Mouse (Mus musculus) neural tube, embryonic 10.5 days (tissue): ENCODE data around the gene Nupr1l.
"Not testable (repeated sequence)": the region's sequence is repeated elsewhere in the genome, so short reads cannot be mapped to it uniquely, and the experiment has no call there.

Source experiments
- DNase-seq: peaks from one replicate; pipeline ENCODE4 v3.0.0-alpha.2; 2017; ENCODE audit warnings: low spot score; ENCODE audit errors: extremely low spot score

Gene Nupr1l

DNA sequence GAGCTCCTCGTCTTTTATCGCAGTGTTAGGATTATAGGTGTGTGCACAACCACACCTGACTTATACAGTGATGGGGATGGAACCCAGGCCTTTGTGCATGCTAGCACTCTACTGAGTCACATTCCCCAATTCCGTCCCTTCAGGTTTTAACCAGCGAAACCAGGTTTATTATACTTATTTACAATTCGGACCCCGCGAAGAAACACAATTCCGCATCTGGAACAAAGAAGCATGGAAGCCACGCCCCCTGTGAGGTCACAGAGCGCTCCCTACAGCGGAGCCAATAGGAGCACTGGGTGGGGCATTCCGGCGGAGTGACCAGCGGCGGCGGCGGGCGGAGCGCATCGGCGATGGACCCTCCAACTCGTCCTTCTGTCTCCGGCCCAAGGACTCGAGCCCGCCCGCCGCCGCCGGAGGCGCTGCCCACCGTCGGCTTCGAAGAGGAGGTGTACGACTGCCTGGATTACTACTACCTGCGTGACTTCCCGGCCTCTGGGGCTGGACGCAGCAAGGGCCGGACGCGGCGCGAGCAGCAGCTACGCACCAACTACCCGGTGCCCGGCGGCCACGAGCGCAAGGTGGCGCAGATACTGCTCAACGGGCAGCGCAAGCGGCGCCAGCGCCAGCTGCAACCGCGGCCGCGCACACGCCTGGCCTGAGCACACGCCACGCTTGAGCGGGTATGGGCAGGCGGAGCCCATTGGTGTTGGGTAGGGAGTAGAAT lies at the start of gene Nupr1l:
Nupr1l (plus strand) TSS at position 299 of the 724 bp plus-strand sequence.
- DNase-seq = peak; percentile 97

DNA sequence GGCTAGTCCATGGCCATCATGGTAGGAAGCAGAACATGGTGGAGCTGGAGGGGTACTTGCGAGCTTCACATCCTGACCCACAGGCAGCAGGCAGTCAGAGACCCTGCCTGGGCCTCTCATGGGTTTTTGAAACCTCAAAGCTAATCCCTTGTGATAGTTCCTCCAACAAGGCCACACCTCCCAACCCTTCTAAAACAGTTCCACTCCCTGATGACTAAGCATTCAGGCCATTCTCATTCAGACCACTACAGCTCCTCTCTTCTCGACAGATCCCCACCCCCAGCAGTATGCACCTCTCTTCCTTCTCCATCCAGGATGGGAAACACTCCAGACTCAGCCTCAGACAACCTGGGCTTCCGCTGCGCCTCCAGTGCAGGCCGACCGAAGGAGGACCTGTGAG lies 46.0 kb upstream of the Nupr1l start:
- no peak for DNase-seq

GRCm38 (mm10) chr5:129864467-129864866 lies 43.9 kb upstream of the Nupr1l start:
- DNase-seq = peak; percentile 44

DNA sequence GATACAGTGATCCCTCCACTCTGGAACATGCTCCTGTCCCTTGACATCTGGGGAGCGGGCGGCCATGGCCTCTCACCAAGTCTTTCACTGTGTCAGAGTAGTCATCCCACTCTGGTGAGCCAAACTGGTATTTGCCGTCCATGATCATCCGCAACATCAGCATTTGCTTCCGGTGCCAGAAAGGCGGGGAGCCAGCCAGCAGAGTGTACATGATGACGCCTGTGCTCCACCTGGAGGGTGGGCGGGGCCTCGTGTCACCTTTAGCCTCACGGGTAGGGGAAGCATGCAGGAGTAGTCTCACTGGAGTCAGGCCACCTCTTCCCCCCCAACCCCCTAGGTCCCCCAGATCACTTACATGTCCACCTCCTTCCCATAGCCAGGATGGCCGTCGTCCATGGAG lies 42.5 kb upstream of the Nupr1l start:
- no peak for DNase-seq

DNA sequence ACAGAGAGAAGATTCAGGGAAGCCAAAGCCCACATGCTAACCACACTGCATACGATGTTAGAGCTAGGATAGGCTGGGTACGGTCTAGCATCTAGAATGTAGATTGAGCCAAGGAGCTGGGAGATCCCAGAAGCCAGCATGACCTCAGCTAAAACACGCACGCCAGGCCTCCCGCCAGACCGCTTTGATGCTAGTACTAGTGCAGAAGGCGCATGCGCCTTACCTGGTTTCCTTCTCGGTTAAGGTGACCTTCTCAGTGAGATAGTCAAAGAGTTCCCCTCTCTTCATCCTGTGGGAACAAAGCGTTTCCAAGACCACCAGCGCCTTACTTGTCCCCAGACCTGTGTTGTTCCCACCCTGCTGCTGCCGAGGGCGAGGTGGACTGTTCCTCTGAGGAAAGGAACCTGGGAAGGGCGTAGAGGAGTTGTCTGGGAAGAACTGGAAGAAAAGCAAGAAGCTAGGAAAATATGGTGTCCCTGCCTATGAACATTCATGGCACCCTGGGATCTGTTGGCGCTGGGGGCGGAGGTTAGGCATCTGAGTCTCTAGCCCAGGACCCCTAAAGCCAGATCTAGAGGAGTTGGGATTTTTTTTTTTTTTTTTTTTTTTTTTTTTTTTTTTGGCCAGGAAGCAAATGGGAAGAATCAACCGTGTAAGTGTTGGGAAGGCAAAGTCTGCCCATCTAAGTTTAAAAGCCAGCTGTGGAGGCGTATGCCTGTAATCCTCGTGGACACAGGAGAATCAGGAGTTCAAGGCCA lies 38.9 kb upstream of the Nupr1l start:
- DNase-seq = no peak

- no peak for DNase-seq
Measured at GRCm38 (mm10) chr5:129871238-129871637, 37.1 kb upstream of the Nupr1l start.

DNA sequence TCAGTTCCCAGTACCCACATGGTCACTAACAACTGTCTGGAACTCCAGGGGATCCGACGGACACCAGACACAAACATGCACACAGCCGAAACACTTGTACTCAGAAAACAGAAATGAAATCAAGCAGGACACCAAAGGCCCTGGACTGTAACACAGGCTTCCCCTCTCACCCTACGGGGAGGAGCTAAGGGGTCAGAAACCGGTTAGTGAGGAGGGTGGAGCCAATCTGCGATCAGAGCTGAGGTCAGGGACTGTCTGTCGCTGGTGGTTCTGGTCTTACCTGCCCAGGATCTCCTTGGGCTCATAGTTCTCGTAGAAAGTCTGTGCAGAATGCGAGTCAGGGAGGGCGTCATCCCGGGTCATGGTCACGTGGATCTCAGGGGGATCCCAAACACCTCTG lies 34.4 kb upstream of the Nupr1l start:
- DNase-seq = no peak

GRCm38 (mm10) chr5:129875098-129875497 lies 33.2 kb upstream of the Nupr1l start:
- no peak for DNase-seq

- DNase-seq = no peak
Measured at GRCm38 (mm10) chr5:129877731-129878455, 30.4 kb upstream of the Nupr1l start.

GRCm38 (mm10) chr5:129878946-129879345 lies 29.4 kb upstream of the Nupr1l start:
- no peak for DNase-seq

DNA sequence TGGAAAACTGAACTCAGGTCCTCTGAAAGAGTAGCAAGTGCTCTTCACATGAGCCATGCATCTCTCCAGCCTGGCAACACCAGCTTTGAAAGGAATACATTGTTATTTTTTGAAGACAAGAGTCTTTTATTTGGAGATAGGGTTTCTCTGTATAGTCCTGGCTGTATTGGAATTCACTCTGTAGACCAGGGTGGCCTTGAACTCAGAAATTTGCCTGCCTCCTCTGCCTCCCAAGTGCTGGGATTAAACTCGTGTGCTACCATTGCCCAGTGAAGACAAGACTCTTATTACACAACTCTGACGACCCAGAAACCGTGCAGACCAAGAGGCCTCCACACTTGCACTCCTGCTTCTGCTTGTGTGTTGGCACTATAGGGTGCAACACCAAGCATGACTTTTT lies 28.5 kb upstream of the Nupr1l start:
- DNase-seq = no peak

DNA sequence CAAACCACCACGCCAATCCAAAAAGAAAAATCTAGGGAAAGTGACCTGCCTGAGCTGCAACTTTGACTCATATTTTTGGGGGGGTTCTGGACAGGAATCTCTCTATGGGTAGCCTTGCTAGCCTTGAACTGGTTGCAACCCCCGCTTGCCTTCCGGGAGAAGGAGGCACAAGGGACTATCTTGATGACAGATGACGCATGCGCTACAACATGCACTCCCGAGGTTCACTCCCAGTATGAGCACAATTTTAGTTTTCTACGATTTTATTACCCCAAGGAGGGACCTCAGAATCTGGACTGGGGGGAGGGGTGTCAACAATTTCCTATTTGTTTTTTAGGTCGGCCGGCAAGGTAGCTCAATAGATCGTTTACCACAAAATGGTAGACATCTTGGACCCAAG lies 22.1 kb upstream of the Nupr1l start:
- DNase-seq = no peak

DNA sequence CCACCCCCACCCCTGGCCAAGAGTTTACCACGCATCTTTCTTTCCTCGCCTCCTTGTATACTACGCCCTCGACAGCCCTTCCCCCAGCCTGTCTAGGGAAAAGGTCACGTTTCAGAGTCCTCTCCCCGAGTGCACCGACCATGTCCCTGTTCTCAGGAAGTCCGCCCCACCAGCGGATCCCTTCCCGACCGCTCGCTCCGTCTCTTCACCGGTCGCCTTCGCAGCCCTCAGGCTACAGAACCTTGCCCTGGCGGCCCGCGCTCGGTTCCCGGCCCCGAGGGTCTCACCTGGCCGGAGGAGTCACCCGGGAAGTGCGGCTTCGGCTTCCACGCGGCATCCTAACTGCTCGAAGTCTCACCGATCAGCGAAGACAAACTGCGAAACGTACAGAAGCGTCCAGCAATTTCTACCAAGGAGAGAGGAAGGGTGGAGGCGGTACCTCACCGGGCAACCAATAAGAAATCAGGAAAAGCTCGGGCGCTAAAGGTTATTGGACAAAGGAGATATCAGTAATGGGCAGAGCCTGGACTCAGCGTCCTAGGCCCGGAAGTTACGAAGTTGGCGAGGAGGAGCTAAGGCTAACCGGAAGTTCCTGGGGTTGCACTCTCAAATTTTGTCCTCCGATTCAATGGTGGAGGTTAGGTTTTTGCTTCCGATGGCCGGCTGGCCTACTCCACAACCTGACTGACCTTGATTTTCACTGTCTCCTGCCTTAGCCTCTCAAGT lies 21.3 kb upstream of the Nupr1l start, which contains the start of gene Chchd2:
Chchd2 (minus strand) TSS at position 560 of the 726 bp plus-strand sequence.
- peak; percentile 88 for DNase-seq

DNA sequence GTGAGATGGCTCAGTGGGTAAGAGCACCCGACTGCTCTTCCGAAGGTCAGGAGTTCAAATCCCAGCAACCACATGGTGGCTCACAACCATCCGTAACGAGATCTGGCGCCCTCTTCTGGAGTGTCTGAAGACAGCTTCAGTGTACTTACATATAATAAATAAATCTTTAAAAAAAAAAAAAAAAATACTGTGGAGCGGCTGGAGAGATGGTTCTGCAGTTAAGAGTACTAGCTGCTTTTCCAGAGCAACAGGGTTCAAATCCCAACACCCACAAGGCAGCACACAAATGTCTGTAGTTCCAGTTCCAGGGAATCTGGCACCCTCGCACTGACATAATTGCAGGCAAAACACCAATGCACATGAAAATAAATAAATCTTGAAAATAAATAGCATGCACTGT lies 17.9 kb upstream of the Nupr1l start:
- DNase-seq = not testable (repeated sequence)

DNA sequence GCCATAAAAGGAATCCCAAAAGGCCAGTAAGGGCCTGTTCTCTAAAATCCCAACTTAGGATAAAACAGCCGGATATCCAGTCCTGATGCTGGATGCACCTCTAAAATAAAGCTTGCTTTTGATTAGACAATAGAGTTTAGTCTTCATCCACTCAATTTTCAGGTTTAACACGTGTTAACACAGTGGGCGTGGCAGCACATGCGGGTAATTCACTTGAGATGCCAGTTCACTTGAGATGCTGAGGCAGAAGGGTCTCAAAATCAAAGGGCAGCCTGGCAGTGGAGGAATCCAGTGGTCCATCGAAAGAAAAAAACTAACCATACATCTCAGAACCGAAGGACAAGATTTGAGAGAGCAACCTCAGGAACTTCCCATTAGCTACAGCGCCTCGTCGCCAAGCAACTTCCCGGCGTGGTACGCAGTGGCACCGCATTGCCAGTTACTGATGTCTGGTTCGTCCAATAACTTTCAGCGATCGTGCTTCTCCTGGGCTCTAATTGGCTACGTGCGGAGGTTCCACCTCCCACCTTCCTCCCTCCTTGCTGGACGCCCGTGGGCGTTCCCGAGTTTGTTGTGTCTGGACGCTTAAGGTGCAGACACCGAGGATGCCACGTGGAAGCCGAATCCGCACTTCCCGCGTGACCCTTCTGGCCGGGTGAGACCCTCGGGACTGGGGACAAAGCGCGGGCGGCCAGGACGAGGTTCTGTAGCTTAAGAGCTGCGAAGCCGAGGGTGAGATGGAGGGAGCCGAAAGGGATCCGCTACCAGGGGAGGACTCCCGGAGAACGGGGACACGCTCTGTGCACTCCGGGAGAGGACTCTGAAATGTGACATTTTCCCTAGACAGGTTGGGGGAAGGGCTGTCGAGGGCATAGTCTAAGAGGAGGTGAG lies 12.9 kb upstream of the Nupr1l start, which contains the start of gene Zbed5:
Zbed5 (plus strand) TSS at position 526 of the 891 bp plus-strand sequence.
- peak; percentile 85 for DNase-seq

- DNase-seq = no peak
Measured at GRCm38 (mm10) chr5:129898449-129898848, 9.9 kb upstream of the Nupr1l start, which contains the start of gene Phkg1. Gene Phkg1 (minus strand): TSS chr5:129898549.

GRCm38 (mm10) chr5:129907775-129908174 lies 565 bp upstream of the Nupr1l start:
- DNase-seq = no peak

DNA sequence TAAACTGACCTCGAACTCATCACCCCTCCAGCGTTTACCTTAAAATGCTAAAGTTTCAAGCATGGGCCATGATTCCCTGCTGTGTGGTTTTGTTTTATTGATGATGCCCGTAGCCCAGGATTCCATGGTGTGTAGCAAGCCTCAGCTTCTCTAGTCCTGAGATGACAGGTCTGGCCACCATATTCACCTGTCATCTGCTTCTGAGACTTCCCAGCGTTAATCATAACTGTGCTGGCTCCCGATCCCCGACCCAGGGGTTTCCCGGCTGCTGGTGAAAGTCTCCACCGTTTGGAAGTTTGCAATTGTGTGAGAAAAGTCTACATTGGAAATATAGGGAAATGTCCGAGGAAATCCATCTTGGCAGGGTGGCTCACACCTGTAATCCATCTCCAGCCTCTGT lies 807 bp downstream of the Nupr1l start:
- DNase-seq = no peak

DNA sequence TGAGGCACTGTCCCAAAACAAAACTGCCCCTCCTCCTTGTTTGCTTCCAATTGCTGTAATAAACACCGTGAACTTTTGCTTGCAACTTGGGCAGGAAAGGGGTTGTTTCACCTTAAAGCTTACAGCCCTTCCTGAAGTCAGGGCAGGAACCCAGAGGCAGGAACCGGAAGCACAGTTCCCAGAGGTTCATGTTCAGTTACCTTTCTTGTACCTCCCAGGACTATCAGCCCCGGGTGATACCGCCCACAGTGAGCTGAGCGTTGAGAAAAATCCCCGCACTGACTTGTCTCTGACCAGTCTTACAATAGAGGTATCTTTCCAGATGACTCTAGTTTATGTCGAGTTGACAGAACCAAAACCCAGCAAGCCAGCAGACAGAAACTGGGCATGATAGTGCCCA lies 1.3 kb downstream of the Nupr1l start:
- no peak for DNase-seq

- peak; percentile 21 for DNase-seq
Measured at GRCm38 (mm10) chr5:129914024-129914423, 5.7 kb downstream of the Nupr1l start.
